Mouse (Mus musculus): ENCODE data around the gene Afap1l2.

The Afap1l2 gene

GRCm38 (mm10) chr19:57007291-57007690 lies 737 bp downstream of the Afap1l2 start:
- DNase-seq (ENCODE audit: low spot score in 2 of 2), result no peak

GRCm38 (mm10) chr19:57006841-57007240 lies 1.2 kb downstream of the Afap1l2 start:
- DNase-seq (ENCODE audit: low spot score in 2 of 2), result no peak

GRCm38 (mm10) chr19:57005062-57005461 lies 3.0 kb downstream of the Afap1l2 start:
- no peak for DNase-seq (ENCODE audit: low spot score in 2 of 2)

- no peak for DNase-seq (ENCODE audit: low spot score in 2 of 2)
Observed at GRCm38 (mm10) chr19:57003460-57003810, 4.6 kb downstream of the Afap1l2 start.

- DNase-seq (ENCODE audit: low spot score in 2 of 2), result no peak
Observed at GRCm38 (mm10) chr19:57002741-57003459, 5.1 kb downstream of the Afap1l2 start.

- no peak for DNase-seq (ENCODE audit: low spot score in 2 of 2)
Observed at GRCm38 (mm10) chr19:57001926-57002325, 6.1 kb downstream of the Afap1l2 start.

GRCm38 (mm10) chr19:57000592-57000991 lies 7.4 kb downstream of the Afap1l2 start:
- DNase-seq (ENCODE audit: low spot score in 2 of 2), result no peak

- no peak for DNase-seq (ENCODE audit: low spot score in 2 of 2)
Observed at GRCm38 (mm10) chr19:56999781-57000180, 8.2 kb downstream of the Afap1l2 start.

GRCm38 (mm10) chr19:56998910-56999309 lies 9.1 kb downstream of the Afap1l2 start:
- DNase-seq (ENCODE audit: low spot score in 2 of 2), result no peak

- DNase-seq (ENCODE audit: low spot score in 2 of 2), result no peak
Observed at GRCm38 (mm10) chr19:56998331-56998730, 9.7 kb downstream of the Afap1l2 start.

GRCm38 (mm10) chr19:56997164-56997599 lies 10.8 kb downstream of the Afap1l2 start:
- DNase-seq (ENCODE audit: low spot score in 2 of 2), result no peak

GRCm38 (mm10) chr19:56995441-56995840 lies 12.6 kb downstream of the Afap1l2 start:
- DNase-seq (ENCODE audit: low spot score in 2 of 2), result no peak

GRCm38 (mm10) chr19:56994653-56995052 lies 13.4 kb downstream of the Afap1l2 start:
- no peak for DNase-seq (ENCODE audit: low spot score in 2 of 2)

- no peak for DNase-seq (ENCODE audit: low spot score in 2 of 2)
Observed at GRCm38 (mm10) chr19:56993763-56994162, 14.3 kb downstream of the Afap1l2 start.

- no peak for DNase-seq (ENCODE audit: low spot score in 2 of 2)
Observed at GRCm38 (mm10) chr19:56992978-56993545, 15.0 kb downstream of the Afap1l2 start.

- no peak for DNase-seq (ENCODE audit: low spot score in 2 of 2)
Observed at GRCm38 (mm10) chr19:56990367-56991111, 17.5 kb downstream of the Afap1l2 start.

- no peak for DNase-seq (ENCODE audit: low spot score in 2 of 2)
Observed at GRCm38 (mm10) chr19:56989171-56989570, 18.9 kb downstream of the Afap1l2 start.

GRCm38 (mm10) chr19:56984229-56984628 lies 23.8 kb downstream of the Afap1l2 start:
- no peak for DNase-seq (ENCODE audit: low spot score in 2 of 2)

GRCm38 (mm10) chr19:56983757-56984156 lies 24.3 kb downstream of the Afap1l2 start:
- no peak for DNase-seq (ENCODE audit: low spot score in 2 of 2)

- no peak for DNase-seq (ENCODE audit: low spot score in 2 of 2)
Observed at GRCm38 (mm10) chr19:56981760-56982159, 26.3 kb downstream of the Afap1l2 start.

- DNase-seq (ENCODE audit: low spot score in 2 of 2), result no peak
Observed at GRCm38 (mm10) chr19:56980803-56981202, 27.2 kb downstream of the Afap1l2 start.

- DNase-seq (ENCODE audit: low spot score in 2 of 2), result no peak
Observed at GRCm38 (mm10) chr19:56976962-56977948, 30.8 kb downstream of the Afap1l2 start.
